Mouse (Mus musculus) forebrain, embryonic 16.5 days (tissue): ENCODE measurements around the gene Atg7. TPM values are rescaled to one million over a fixed set of nuclear protein-coding genes. Genes with fewer than 3 reads are reported as not detected.

Experiments used
- ATAC-seq: fragments of 200-750 bp; cut with Nextera tagmentation; 2 replicates; pipeline ENCODE4 v1.8.0; 2017; ENCODE audit warnings: mild to moderate bottlenecking, moderate library complexity
- H3K27ac ChIP-seq: fragments of 300-500 bp; sonication (generic); 2 replicates; pipeline ENCODE4 v1.5.1; 2014; ENCODE audit warnings: low read length, control low read depth
- H3K27me3 ChIP-seq: fragments of 300-500 bp; sonication (generic); replicated peaks from 2 replicates; pipeline ENCODE4 v1.6.1; 2014; ENCODE audit warnings: low read length; ENCODE audit not compliant: control insufficient read depth, insufficient read depth
- H3K36me3 ChIP-seq: fragments of 300-500 bp; sonication (generic); 2 replicates; pipeline ENCODE4 v1.6.1; 2014; ENCODE audit not compliant: control insufficient read depth, insufficient read depth
- H3K4me1 ChIP-seq: fragments of 300-500 bp; sonication (generic); replicated peaks from 2 replicates; pipeline ENCODE4 v1.6.1; 2014; ENCODE audit warnings: low read length; ENCODE audit not compliant: control insufficient read depth, insufficient read depth
- H3K4me2 ChIP-seq: fragments of 300-500 bp; sonication (generic); 2 replicates; pipeline ENCODE4 v1.6.1; 2014; ENCODE audit warnings: mild to moderate bottlenecking, low read length, control low read depth
- H3K4me3 ChIP-seq: fragments of 300-500 bp; sonication (generic); replicated peaks from 2 replicates; pipeline ENCODE4 v1.5.1; 2014; ENCODE audit warnings: mild to moderate bottlenecking, low read length, control low read depth
- H3K9ac ChIP-seq: fragments of 300-500 bp; sonication (generic); replicated peaks from 2 replicates; pipeline ENCODE4 v1.6.1; 2014; ENCODE audit warnings: low read depth, low read length, control low read depth
- H3K9me3 ChIP-seq: fragments of 300-500 bp; sonication (generic); 2 replicates; pipeline ENCODE4 v1.6.1; 2016; ENCODE audit warnings: low read length; ENCODE audit not compliant: control insufficient read depth
- WGBS: fragments of 180-500 bp; shearing (Covaris S2); extraction: QIAGEN DNeasy Blood & Tissue Kit; methylation state at CpG from one replicate; pipeline ENCODE4 v1.1.7; 2014; 5-methylcytosine and 5-hydroxymethylcytosine counted together
- polyA plus RNA-seq: library from polyadenylated mRNA; unstranded; fragments of >200 nt; fragmentation: Nextera tagmentation; extraction: Ambion mirVana; gene quantifications from 2 replicates; pipeline ENCODE4 v1.2.1, GENCODE M21; 2015

Atg7 gene
- polyA plus RNA-seq, 1 experiment from 2014 or later, result 23.2 TPM

GRCm38 (mm10) chr6:114766314-114766713 lies 123.4 kb downstream of the Atg7 start:
- no peak overlapping the region for H3K9ac ChIP-seq
- H3K27ac ChIP-seq, result no peak overlapping the region
- H3K9me3 ChIP-seq, result no peaks in the 10 kb centered on the region
- no peak for ATAC-seq
- H3K27me3 ChIP-seq, result no peaks in the 10 kb centered on the region
- WGBS, result 92% methylated on average over 6 of the region's 6 CpGs
- H3K36me3 ChIP-seq, result no peaks in the 10 kb centered on the region
- no peak overlapping the region for H3K4me3 ChIP-seq
- no peaks in the 10 kb centered on the region for H3K4me1 ChIP-seq
- no peak overlapping the region for H3K4me2 ChIP-seq

GRCm38 (mm10) chr6:114767710-114768109 lies 124.8 kb downstream of the Atg7 start:
- H3K4me2 ChIP-seq, result no peak overlapping the region
- H3K36me3 ChIP-seq, result no peaks in the 10 kb centered on the region
- no peak overlapping the region for H3K27ac ChIP-seq
- no peak for ATAC-seq
- H3K4me1 ChIP-seq, result no peaks in the 10 kb centered on the region
- no peak overlapping the region for H3K4me3 ChIP-seq
- no peaks in the 10 kb centered on the region for H3K9me3 ChIP-seq
- WGBS, result 37% methylated on average over 2 of the region's 2 CpGs
- no peaks in the 10 kb centered on the region for H3K27me3 ChIP-seq
- H3K9ac ChIP-seq, result no peak overlapping the region

GRCm38 (mm10) chr6:114770337-114770736 lies 127.4 kb downstream of the Atg7 start:
- Histone ChIP-seq H3K27me3 (no peaks in the 10 kb centered on the region), H3K4me2 (no peak overlapping the region), H3K9ac (no peak overlapping the region), H3K4me3 (no peak overlapping the region), H3K36me3 (no peaks in the 10 kb centered on the region), H3K9me3 (no peaks in the 10 kb centered on the region), H3K4me1 (no peaks in the 10 kb centered on the region), H3K27ac (no peak overlapping the region)
- 84% methylated on average over 2 of the region's 2 CpGs for WGBS
- ATAC-seq, result no peak

GRCm38 (mm10) chr6:114771502-114771901 lies 128.6 kb downstream of the Atg7 start:
- no peak overlapping the region for H3K9ac ChIP-seq
- H3K4me1 ChIP-seq, result no peaks in the 10 kb centered on the region
- no peaks in the 10 kb centered on the region for H3K9me3 ChIP-seq
- no peak overlapping the region for H3K27ac ChIP-seq
- no peaks in the 10 kb centered on the region for H3K36me3 ChIP-seq
- no peak overlapping the region for H3K4me2 ChIP-seq
- WGBS, result 82% methylated on average over 4 of the region's 4 CpGs
- ATAC-seq, result no peak
- no peak overlapping the region for H3K4me3 ChIP-seq
- H3K27me3 ChIP-seq, result no peaks in the 10 kb centered on the region

GRCm38 (mm10) chr6:114775210-114775609 lies 132.3 kb downstream of the Atg7 start:
- Histone ChIP-seq H3K27ac (no peak overlapping the region), H3K4me2 (no peak overlapping the region), H3K27me3 (no peaks in the 10 kb centered on the region), H3K9me3 (no peaks in the 10 kb centered on the region), H3K36me3 (no peaks in the 10 kb centered on the region), H3K4me1 (no peaks in the 10 kb centered on the region), H3K9ac (no peak overlapping the region), H3K4me3 (no peak overlapping the region)
- ATAC-seq, result no peak
- WGBS, result 94% methylated on average over 5 of the region's 5 CpGs

GRCm38 (mm10) chr6:114777872-114778271 lies 135.0 kb downstream of the Atg7 start:
- Histone ChIP-seq H3K4me3 (no peak overlapping the region), H3K4me1 (peaks cover 10% of the 10 kb centered on the region), H3K27me3 (no peaks in the 10 kb centered on the region), H3K9me3 (no peaks in the 10 kb centered on the region), H3K36me3 (no peaks in the 10 kb centered on the region), H3K9ac (no peak overlapping the region), H3K27ac (no peak overlapping the region), H3K4me2 (no peak overlapping the region)
- ATAC-seq, result no peak
- 10% methylated on average over 4 of the region's 4 CpGs for WGBS

- Histone ChIP-seq H3K4me1 (peaks cover 10% of the 10 kb centered on the region), H3K27ac (no peak overlapping the region), H3K9me3 (no peaks in the 10 kb centered on the region), H3K27me3 (no peaks in the 10 kb centered on the region), H3K4me2 (no peak overlapping the region), H3K36me3 (no peaks in the 10 kb centered on the region), H3K4me3 (no peak overlapping the region), H3K9ac (no peak overlapping the region)
- whole genome bisulfite sequencing, result 43% methylated on average over 8 of the region's 8 CpGs
- ATAC-seq, result no peak
These were observed 135.8 kb downstream of the Atg7 start for GRCm38 (mm10) chr6:114778650-114779049.

- Histone ChIP-seq H3K36me3 (no peaks in the 10 kb centered on the region), H3K4me2 (no peak overlapping the region), H3K27ac (no peak overlapping the region), H3K27me3 (no peaks in the 10 kb centered on the region), H3K9ac (no peak overlapping the region), H3K4me1 (peaks cover 10% of the 10 kb centered on the region), H3K4me3 (no peak overlapping the region), H3K9me3 (no peaks in the 10 kb centered on the region)
- no peak for ATAC-seq
- WGBS, result 83% methylated on average over 2 of the region's 2 CpGs
These were observed 137.7 kb downstream of the Atg7 start for GRCm38 (mm10) chr6:114780583-114780982.

- H3K27me3 ChIP-seq, result no peaks in the 10 kb centered on the region
- H3K9me3 ChIP-seq, result no peaks in the 10 kb centered on the region
- peaks cover 10% of the 10 kb centered on the region for H3K4me1 ChIP-seq
- no peak for ATAC-seq
- H3K4me2 ChIP-seq, result no peak overlapping the region
- no peak overlapping the region for H3K4me3 ChIP-seq
- H3K36me3 ChIP-seq, result no peaks in the 10 kb centered on the region
- WGBS, result 36% methylated on average over 11 of the region's 11 CpGs
- H3K9ac ChIP-seq, result no peak overlapping the region
- H3K27ac ChIP-seq, result no peak overlapping the region; the same call in 1 of the 2 replicates
These were observed 138.7 kb downstream of the Atg7 start for GRCm38 (mm10) chr6:114781415-114782240.
